Mouse (Mus musculus): ENCODE data around the gene Twist2. TPM values are rescaled to one million over a fixed set of nuclear protein-coding genes. Genes with fewer than 3 reads are reported as not detected.

The Twist2 gene
- polyA plus RNA-seq, 1 experiment = 0.15 TPM

- Histone ChIP-seq H3K4me3 (replicated peaks; ENCODE audit: insufficient read depth, low read depth, low read length) (no peak overlapping the region), H3K27me3 (ENCODE audit: control insufficient read depth, insufficient read depth, low read length) (no peaks in the 10 kb centered on the region), H3K4me1 (ENCODE audit: control insufficient read depth, insufficient read depth, low read length) (no peaks in the 10 kb centered on the region), H3K27ac (ENCODE audit: insufficient read depth, low read length) (no peak overlapping the region)
- no peak for DNase-seq
- WGBS = 84% methylated on average over 4 of the region's 4 CpGs
- TF ChIP-seq CTCF (IDR thresholded peaks at IDR 0.05; ENCODE audit: borderline replicate concordance, insufficient read depth, low read depth, low read length) (no peak), POLR2A (IDR thresholded peaks at IDR 0.05; ENCODE audit: borderline replicate concordance, insufficient read depth, low read length) (no peak)
These were observed 21.1 kb downstream of the Twist2 start for GRCm38 (mm10) chr1:91822316-91822824.

- H3K4me1 ChIP-seq (ENCODE audit: control insufficient read depth, insufficient read depth, low read length) = no peaks in the 10 kb centered on the region
- 65% methylated on average over 3 of the region's 3 CpGs for WGBS
- no peak for DNase-seq
- no peak overlapping the region for H3K27ac ChIP-seq (ENCODE audit: insufficient read depth, low read length)
- no peak overlapping the region for H3K4me3 ChIP-seq (replicated peaks; ENCODE audit: insufficient read depth, low read depth, low read length)
- TF ChIP-seq POLR2A (IDR thresholded peaks at IDR 0.05; ENCODE audit: borderline replicate concordance, insufficient read depth, low read length) = no peak
- no peak for TF ChIP-seq CTCF (IDR thresholded peaks at IDR 0.05; ENCODE audit: borderline replicate concordance, insufficient read depth, low read depth, low read length)
- H3K27me3 ChIP-seq (ENCODE audit: control insufficient read depth, insufficient read depth, low read length) = no peaks in the 10 kb centered on the region
These were observed 22.3 kb downstream of the Twist2 start for GRCm38 (mm10) chr1:91823530-91823929.

GRCm38 (mm10) chr1:91823951-91824350 is 22.7 kb downstream of the Twist2 start:
- no peak overlapping the region for H3K4me3 ChIP-seq (replicated peaks; ENCODE audit: insufficient read depth, low read depth, low read length)
- no peaks in the 10 kb centered on the region for H3K27me3 ChIP-seq (ENCODE audit: control insufficient read depth, insufficient read depth, low read length)
- DNase-seq = no peak
- WGBS = 70% methylated on average over 7 of the region's 7 CpGs
- no peak for TF ChIP-seq CTCF (IDR thresholded peaks at IDR 0.05; ENCODE audit: borderline replicate concordance, insufficient read depth, low read depth, low read length)
- TF ChIP-seq POLR2A (IDR thresholded peaks at IDR 0.05; ENCODE audit: borderline replicate concordance, insufficient read depth, low read length) = no peak
- no peak overlapping the region for H3K27ac ChIP-seq (ENCODE audit: insufficient read depth, low read length)
- H3K4me1 ChIP-seq (ENCODE audit: control insufficient read depth, insufficient read depth, low read length) = no peaks in the 10 kb centered on the region

GRCm38 (mm10) chr1:91825261-91825660 is 24.0 kb downstream of the Twist2 start:
- no peak for TF ChIP-seq CTCF (IDR thresholded peaks at IDR 0.05; ENCODE audit: borderline replicate concordance, insufficient read depth, low read depth, low read length)
- no peak for TF ChIP-seq POLR2A (IDR thresholded peaks at IDR 0.05; ENCODE audit: borderline replicate concordance, insufficient read depth, low read length)
- H3K27me3 ChIP-seq (ENCODE audit: control insufficient read depth, insufficient read depth, low read length) = no peaks in the 10 kb centered on the region
- H3K4me3 ChIP-seq (replicated peaks; ENCODE audit: insufficient read depth, low read depth, low read length) = no peak overlapping the region
- 56% methylated on average over 4 of the region's 4 CpGs for WGBS
- no peaks in the 10 kb centered on the region for H3K4me1 ChIP-seq (ENCODE audit: control insufficient read depth, insufficient read depth, low read length)
- DNase-seq = no peak
- no peak overlapping the region for H3K27ac ChIP-seq (ENCODE audit: insufficient read depth, low read length)

GRCm38 (mm10) chr1:91831978-91832377 is 30.7 kb downstream of the Twist2 start:
- no peak for TF ChIP-seq POLR2A (IDR thresholded peaks at IDR 0.05; ENCODE audit: borderline replicate concordance, insufficient read depth, low read length)
- TF ChIP-seq CTCF (IDR thresholded peaks at IDR 0.05; ENCODE audit: borderline replicate concordance, insufficient read depth, low read depth, low read length) = no peak
- DNase-seq = no peak
- no peaks in the 10 kb centered on the region for H3K4me1 ChIP-seq (ENCODE audit: control insufficient read depth, insufficient read depth, low read length)
- H3K27ac ChIP-seq (ENCODE audit: insufficient read depth, low read length) = no peak overlapping the region
- H3K4me3 ChIP-seq (replicated peaks; ENCODE audit: insufficient read depth, low read depth, low read length) = no peak overlapping the region
- 88% methylated on average over 7 of the region's 7 CpGs for WGBS
- no peaks in the 10 kb centered on the region for H3K27me3 ChIP-seq (ENCODE audit: control insufficient read depth, insufficient read depth, low read length)

- no peaks in the 10 kb centered on the region for H3K4me1 ChIP-seq (ENCODE audit: control insufficient read depth, insufficient read depth, low read length)
- H3K27me3 ChIP-seq (ENCODE audit: control insufficient read depth, insufficient read depth, low read length) = no peaks in the 10 kb centered on the region
- WGBS = 91% methylated on average over 6 of the region's 6 CpGs
- H3K27ac ChIP-seq (ENCODE audit: insufficient read depth, low read length) = no peak overlapping the region
- H3K4me3 ChIP-seq (replicated peaks; ENCODE audit: insufficient read depth, low read depth, low read length) = no peak overlapping the region
- no peak for DNase-seq
- TF ChIP-seq CTCF (IDR thresholded peaks at IDR 0.05; ENCODE audit: borderline replicate concordance, insufficient read depth, low read depth, low read length) (no peak), POLR2A (IDR thresholded peaks at IDR 0.05; ENCODE audit: borderline replicate concordance, insufficient read depth, low read length) (no peak)
These were observed 38.3 kb downstream of the Twist2 start for GRCm38 (mm10) chr1:91839557-91839956.

- Histone ChIP-seq H3K4me1 (ENCODE audit: control insufficient read depth, insufficient read depth, low read length) (no peaks in the 10 kb centered on the region), H3K27me3 (ENCODE audit: control insufficient read depth, insufficient read depth, low read length) (no peaks in the 10 kb centered on the region), H3K4me3 (replicated peaks; ENCODE audit: insufficient read depth, low read depth, low read length) (no peak overlapping the region), H3K27ac (ENCODE audit: insufficient read depth, low read length) (no peak overlapping the region)
- no peak for DNase-seq
- TF ChIP-seq POLR2A (IDR thresholded peaks at IDR 0.05; ENCODE audit: borderline replicate concordance, insufficient read depth, low read length) = no peak
- no peak for TF ChIP-seq CTCF (IDR thresholded peaks at IDR 0.05; ENCODE audit: borderline replicate concordance, insufficient read depth, low read depth, low read length)
- WGBS = 68% methylated on average over 6 of the region's 6 CpGs
These were observed 38.7 kb downstream of the Twist2 start for GRCm38 (mm10) chr1:91839979-91840378.

GRCm38 (mm10) chr1:91844236-91844635 is 43.0 kb downstream of the Twist2 start:
- Histone ChIP-seq H3K27me3 (ENCODE audit: control insufficient read depth, insufficient read depth, low read length) (no peaks in the 10 kb centered on the region), H3K27ac (ENCODE audit: insufficient read depth, low read length) (no peak overlapping the region), H3K4me3 (replicated peaks; ENCODE audit: insufficient read depth, low read depth, low read length) (no peak overlapping the region), H3K4me1 (ENCODE audit: control insufficient read depth, insufficient read depth, low read length) (no peaks in the 10 kb centered on the region)
- DNase-seq = no peak
- 87% methylated on average over 4 of the region's 4 CpGs for WGBS
- no peak for TF ChIP-seq POLR2A (IDR thresholded peaks at IDR 0.05; ENCODE audit: borderline replicate concordance, insufficient read depth, low read length)
- no peak for TF ChIP-seq CTCF (IDR thresholded peaks at IDR 0.05; ENCODE audit: borderline replicate concordance, insufficient read depth, low read depth, low read length)
